Comparison of ENCODE assay signal across 11 mouse cellular contexts in the genomic region with DNA sequence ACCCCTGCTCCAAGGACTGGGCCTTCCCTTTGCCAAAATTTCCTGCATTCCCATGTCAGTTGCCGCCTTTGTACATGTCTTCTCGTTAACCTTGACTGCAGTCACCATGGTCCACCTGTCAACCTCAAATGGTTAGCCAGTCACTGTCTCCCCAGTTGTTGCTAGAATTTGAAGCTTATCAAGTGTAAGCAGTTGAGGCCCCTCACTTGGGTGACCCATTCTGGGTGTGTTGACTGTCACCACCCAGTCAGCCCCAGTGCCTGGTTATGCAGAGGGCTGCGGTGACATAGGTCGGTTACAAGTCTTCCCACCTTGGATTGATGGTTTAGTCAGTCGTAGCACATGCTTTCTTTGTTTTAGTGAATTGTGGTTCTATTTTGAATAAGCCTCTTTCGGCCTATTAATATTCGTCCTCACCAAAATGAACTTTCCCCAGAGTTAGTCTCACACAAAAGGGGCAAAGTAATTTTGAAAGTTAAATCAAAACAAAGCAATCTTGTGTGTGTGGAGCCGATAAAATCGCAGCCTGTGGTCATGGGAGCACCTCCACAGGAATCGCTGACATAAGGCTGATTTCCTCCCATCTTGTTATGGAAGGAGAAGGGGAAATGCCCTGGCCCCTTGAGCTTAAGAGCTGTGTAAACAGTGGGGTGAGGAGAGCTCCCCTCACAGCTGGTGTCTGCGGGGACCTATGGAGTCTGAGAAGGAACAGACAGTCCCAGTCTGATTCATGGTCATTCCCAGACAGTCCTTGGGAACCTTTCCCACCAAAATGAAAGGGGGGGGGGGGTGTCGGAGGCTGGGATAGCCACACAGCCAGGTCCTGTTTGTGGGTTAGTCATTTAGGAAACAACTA. TPM values are rescaled to one million over a fixed set of nuclear protein-coding genes. Genes with fewer than 3 reads are reported as not detected.
DNase-seq lines count a peak whose midpoint lies in the region; ATAC-seq lines count a peak whose summit lies in the region.
"Had no signal": no experiment of that assay in that cellular context is flagged by ENCODE, and none has a peak within 500 bp of the region (broad histone marks: within the 10 kb centered on the region; RNA-seq: fewer than 3 reads in every experiment).

No protein-coding gene starts in this region.

- peaks cover 22% of the 10 kb centered on the region for H3K36me3 ChIP-seq in heart, embryonic 12.5 days
- peaks cover 2% of the 10 kb centered on the region; the same call in 1 of the 2 replicates for H3K36me3 ChIP-seq in midbrain, embryonic 11.5 days (ENCODE audit: control insufficient read depth, insufficient read depth, low read length)
- H3K36me3 ChIP-seq in midbrain, embryonic 15.5 days (replicated peaks), result no peaks in the 10 kb centered on the region
- no peaks in the 10 kb centered on the region for H3K36me3 ChIP-seq in intestine, embryonic 15.5 days
- peaks cover 9% of the 10 kb centered on the region; the same call in 1 of the 2 replicates for H3K36me3 ChIP-seq in stomach, embryonic 16.5 days (ENCODE audit: control insufficient read depth, insufficient read depth, low read length)

- H3K4me1 ChIP-seq in heart, embryonic 12.5 days (replicated peaks), result peaks cover 87% of the 10 kb centered on the region
- H3K4me1 ChIP-seq in midbrain, embryonic 11.5 days (ENCODE audit: control insufficient read depth, insufficient read depth, low read length), result 0 out of 2 replicates have a peak, but pooled peaks cover 2% of the 10 kb centered on the region
- peaks cover 27% of the 10 kb centered on the region for H3K4me1 ChIP-seq in midbrain, embryonic 15.5 days
- peaks cover 46% of the 10 kb centered on the region for H3K4me1 ChIP-seq in intestine, embryonic 15.5 days (replicated peaks)
- peaks cover 42% of the 10 kb centered on the region for H3K4me1 ChIP-seq in stomach, embryonic 16.5 days (ENCODE audit: control insufficient read depth, insufficient read depth, low read length)

- no peak overlapping the region for H3K4me3 ChIP-seq in heart, embryonic 12.5 days
- no peak overlapping the region for H3K4me3 ChIP-seq in midbrain, embryonic 11.5 days (ENCODE audit: low read depth, low read length)
- no peak overlapping the region for H3K4me3 ChIP-seq in midbrain, embryonic 15.5 days
- H3K4me3 ChIP-seq in intestine, embryonic 15.5 days (replicated peaks), result no peak overlapping the region
- H3K4me3 ChIP-seq in stomach, embryonic 16.5 days (replicated peaks; ENCODE audit: low read length), result no peak overlapping the region
- H3K4me3 ChIP-seq: limb, embryonic 15.5 days had no signal

- no peak for DNase-seq in heart, adult 18-20 months
- DNase-seq in midbrain, embryonic 11.5 days (ENCODE audit: low spot score, missing footprints), result no peak
- DNase-seq in urinary bladder, postnatal 10 days (ENCODE audit: low spot score), result no peak
- no peak for DNase-seq in gastrocnemius, postnatal 36 days
- DNase-seq: right cerebral cortex, adult 18-20 months had no signal

- H3K9me3 ChIP-seq in heart, embryonic 12.5 days (replicated peaks), result no peaks in the 10 kb centered on the region
- H3K9me3 ChIP-seq in midbrain, embryonic 11.5 days (ENCODE audit: control insufficient read depth, low read length), result no peaks in the 10 kb centered on the region
- no peaks in the 10 kb centered on the region for H3K9me3 ChIP-seq in midbrain, embryonic 15.5 days
- no peaks in the 10 kb centered on the region for H3K9me3 ChIP-seq in intestine, embryonic 15.5 days
- H3K9me3 ChIP-seq in stomach, embryonic 16.5 days (replicated peaks; ENCODE audit: control insufficient read depth, low read length), result no peaks in the 10 kb centered on the region
- H3K9me3 ChIP-seq: limb, embryonic 15.5 days had no signal

- 52% methylated on average over 12 of the region's 12 CpGs for WGBS in heart, embryonic 12.5 days
- 81% methylated on average over 12 of the region's 12 CpGs for WGBS in midbrain, embryonic 11.5 days
- 78% methylated on average over 12 of the region's 12 CpGs for WGBS in midbrain, embryonic 15.5 days
- WGBS in intestine, embryonic 15.5 days, result 51% methylated on average over 12 of the region's 12 CpGs
- 48% methylated on average over 12 of the region's 12 CpGs for WGBS in stomach, embryonic 16.5 days

- peak overlapping the region; percentile 46; the same call in 1 of the 2 replicates for H3K27ac ChIP-seq in heart, embryonic 12.5 days (ENCODE audit: poor library complexity, severe bottlenecking)
- no peak overlapping the region for H3K27ac ChIP-seq in midbrain, embryonic 11.5 days (ENCODE audit: low read depth, low read length)
- no peak overlapping the region for H3K27ac ChIP-seq in midbrain, embryonic 15.5 days
- no peak overlapping the region for H3K27ac ChIP-seq in intestine, embryonic 15.5 days
- H3K27ac ChIP-seq in stomach, embryonic 16.5 days (ENCODE audit: low read length), result no peak overlapping the region
- H3K27ac ChIP-seq: hindbrain, embryonic 14.5 days; limb, embryonic 15.5 days had no signal

- ATAC-seq in heart, embryonic 12.5 days (ENCODE audit: insufficient number of reproducible peaks, low FRiP score), result no peak
- ATAC-seq in midbrain, embryonic 11.5 days (ENCODE audit: low FRiP score), result peak; percentile 46; the same call in 1 of the 2 replicates
- ATAC-seq in midbrain, embryonic 15.5 days (replicated peaks), result no peak
- peak; percentile 54; the same call in 1 of the 2 replicates for ATAC-seq in intestine, embryonic 15.5 days
- ATAC-seq in stomach, embryonic 16.5 days (ENCODE audit: insufficient read depth, low FRiP score), result peak; percentile 69; the same call in 1 of the 2 replicates

- no peak overlapping the region for H3K9ac ChIP-seq in heart, embryonic 12.5 days
- H3K9ac ChIP-seq in midbrain, embryonic 11.5 days (ENCODE audit: low read length), result no peak overlapping the region
- no peak overlapping the region for H3K9ac ChIP-seq in midbrain, embryonic 15.5 days
- H3K9ac ChIP-seq in intestine, embryonic 15.5 days, result no peak overlapping the region
- H3K9ac ChIP-seq in stomach, embryonic 16.5 days (ENCODE audit: low read length), result no peak overlapping the region
- H3K9ac ChIP-seq: hindbrain, embryonic 14.5 days; limb, embryonic 15.5 days had no signal

- intact Hi-C loops in gastrocnemius, postnatal 36 days (cut with DNase I), result no loop called here

- H3K27me3 ChIP-seq in heart, embryonic 12.5 days (replicated peaks), result no peaks in the 10 kb centered on the region
- H3K27me3 ChIP-seq in midbrain, embryonic 11.5 days (ENCODE audit: control insufficient read depth, insufficient read depth, low read length), result no peaks in the 10 kb centered on the region
- H3K27me3 ChIP-seq in midbrain, embryonic 15.5 days (replicated peaks), result no peaks in the 10 kb centered on the region
- H3K27me3 ChIP-seq in intestine, embryonic 15.5 days (replicated peaks), result no peaks in the 10 kb centered on the region
- no peaks in the 10 kb centered on the region for H3K27me3 ChIP-seq in stomach, embryonic 16.5 days (ENCODE audit: control insufficient read depth, insufficient read depth, low read length)
- H3K27me3 ChIP-seq: limb, embryonic 15.5 days had no signal

- no peak overlapping the region for H3K4me2 ChIP-seq in heart, embryonic 12.5 days
- H3K4me2 ChIP-seq in midbrain, embryonic 11.5 days, result no peak overlapping the region
- no peak overlapping the region for H3K4me2 ChIP-seq in midbrain, embryonic 15.5 days
- H3K4me2 ChIP-seq in intestine, embryonic 15.5 days (replicated peaks), result no peak overlapping the region
- H3K4me2 ChIP-seq in stomach, embryonic 16.5 days (ENCODE audit: low read depth, low read length), result no peak overlapping the region
- H3K4me2 ChIP-seq: hindbrain, embryonic 14.5 days; limb, embryonic 15.5 days had no signal

RNA-seq across cellular contexts. Expression of gene Bcl2l11, which starts 30.9 kb away (rescaled TPM):
- 21.6 and 23.3 TPM in 2 replicates for polyA plus RNA-seq in heart, embryonic 12.5 days (2016; fragmentation: Nextera tagmentation; extraction: Ambion mirVana)
- 10 to 100 TPM in 1 of 2 experiments, 1 to 10 TPM in 1; 8.1 to 10.3 TPM for total RNA-seq in heart, adult 18-20 months (2021)
- polyA plus RNA-seq in midbrain, embryonic 11.5 days (2014; fragmentation: Nextera tagmentation; extraction: Ambion mirVana), result 15.1 and 16.9 TPM in 2 replicates
- 11.8 and 12.0 TPM in 2 replicates for polyA plus RNA-seq in midbrain, embryonic 15.5 days (2015; fragmentation: Nextera tagmentation; extraction: Ambion mirVana)
- 12.8 and 13.1 TPM in 2 replicates for polyA plus RNA-seq in intestine, embryonic 15.5 days (2015; fragmentation: Nextera tagmentation; extraction: Ambion mirVana)
- 14.1 and 14.3 TPM in 2 replicates for polyA plus RNA-seq in stomach, embryonic 16.5 days (2015; fragmentation: Nextera tagmentation; extraction: Ambion mirVana)
- 1 to 10 TPM; 3.7 to 5.8 TPM for total RNA-seq in gastrocnemius, postnatal 36 days (2021)

Comparison
In these comparisons a context has a peak if more than half of its experiments do, and no peak if none do; other contexts are left out.
1. ATAC-seq: peak in midbrain, embryonic 11.5 days (single experiment), intestine, embryonic 15.5 days (single experiment) and stomach, embryonic 16.5 days (single experiment); none in heart, embryonic 12.5 days (single experiment) and midbrain, embryonic 15.5 days (single experiment).